Mouse (Mus musculus): Measurements from ENCODE around the gene C1qtnf6.

C1qtnf6 gene

GRCm38 (mm10) chr15:78530671-78531450 is at the start of gene C1qtnf6:
C1qtnf6 (minus strand) TSS chr15:78531416.
- no peak for DNase-seq (ENCODE audit: low read depth, low spot score)

GRCm38 (mm10) chr15:78576284-78576810 is 45.1 kb upstream of the C1qtnf6 start:
- DNase-seq (ENCODE audit: low read depth, low spot score): peak; percentile 82

GRCm38 (mm10) chr15:78572658-78573397 is 41.6 kb upstream of the C1qtnf6 start, which contains the start of gene Rac2:
Rac2 (minus strand) TSS chr15:78572783.
- no peak for DNase-seq (ENCODE audit: low read depth, low spot score)

GRCm38 (mm10) chr15:78572270-78572600 is 41.0 kb upstream of the C1qtnf6 start:
- no peak for DNase-seq (ENCODE audit: low read depth, low spot score)

DNA sequence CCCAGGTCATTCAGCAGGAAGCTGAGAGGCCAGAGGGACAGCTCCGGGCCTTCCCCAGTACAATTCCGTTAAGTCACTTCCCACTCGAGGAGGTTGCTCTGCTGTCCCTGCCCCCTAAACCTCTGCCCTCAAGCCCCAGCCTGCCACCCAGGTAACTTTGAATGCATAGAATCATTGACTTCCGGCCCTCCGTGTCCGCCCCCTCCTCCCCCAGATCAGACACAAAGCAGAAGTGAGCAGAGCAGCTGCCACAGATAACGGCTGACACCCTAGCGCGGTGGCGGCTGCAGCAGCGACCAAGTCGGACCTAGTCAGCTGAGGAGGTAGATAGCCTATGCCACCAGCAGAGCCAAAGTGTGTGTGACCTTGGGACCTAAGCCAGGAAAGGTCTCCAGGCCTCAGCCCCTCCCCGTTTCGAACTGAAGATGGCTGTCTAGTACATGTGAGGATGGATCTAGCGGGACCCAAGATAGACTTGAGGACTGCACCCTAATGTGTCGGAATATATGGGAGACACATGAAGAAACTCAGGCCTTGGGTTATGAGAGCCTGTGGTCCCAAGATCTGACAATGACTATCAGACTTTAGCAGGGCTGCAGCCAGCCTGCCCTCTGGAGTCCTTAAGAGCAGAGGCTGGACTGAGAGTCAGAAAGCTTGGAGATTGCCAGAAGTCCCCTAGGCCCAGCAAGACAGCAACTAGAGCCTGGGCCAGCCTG is 40.5 kb upstream of the C1qtnf6 start:
- peak; percentile 58 for DNase-seq (ENCODE audit: low read depth, low spot score)

DNA sequence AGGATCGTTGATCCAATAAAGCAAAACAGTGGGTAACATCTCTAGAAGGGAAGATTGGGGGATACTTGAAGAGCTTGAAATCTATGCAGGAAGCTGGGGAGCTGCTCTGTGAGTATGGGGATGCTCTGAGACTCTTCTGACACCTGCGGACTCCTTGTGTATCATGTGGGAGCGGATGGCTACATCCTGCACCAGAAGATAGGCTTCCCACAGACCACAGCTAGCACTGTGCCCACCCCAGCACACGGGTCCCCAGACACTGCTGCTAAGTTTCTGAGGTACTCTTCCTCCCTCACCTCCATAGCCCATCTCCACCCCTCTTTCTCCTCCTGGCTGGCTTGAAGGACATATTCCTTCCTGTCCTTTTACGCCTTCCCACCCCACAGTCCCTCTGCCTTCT is 39.0 kb upstream of the C1qtnf6 start:
- DNase-seq (ENCODE audit: low read depth, low spot score): no peak

DNA sequence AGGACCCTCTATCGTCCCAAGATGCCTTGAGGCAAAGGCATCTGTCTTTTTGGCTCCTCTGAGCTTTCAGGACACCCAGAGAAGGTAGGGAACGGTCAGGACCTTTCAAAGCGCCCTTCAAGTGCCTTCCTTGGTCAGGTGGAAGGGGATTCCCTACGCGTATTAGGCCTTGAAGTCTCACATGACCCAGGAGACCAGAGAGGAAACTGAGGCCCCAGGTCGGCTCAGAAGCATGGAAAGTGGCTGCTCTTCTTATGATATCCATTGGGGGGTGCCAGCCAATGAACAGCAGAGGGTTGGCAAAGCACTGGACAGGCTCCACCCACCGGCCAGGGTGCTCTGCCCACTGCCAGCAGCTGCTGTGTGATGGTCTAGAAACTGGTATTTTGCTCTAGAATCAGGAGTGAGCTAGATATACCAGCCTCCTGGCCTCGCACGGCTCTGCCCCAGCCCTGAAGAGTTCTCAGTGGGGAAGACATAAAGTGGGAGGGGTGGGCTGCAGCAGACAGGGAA is 36.4 kb upstream of the C1qtnf6 start:
- no peak for DNase-seq (ENCODE audit: low read depth, low spot score)

GRCm38 (mm10) chr15:78564764-78565435 is 33.7 kb upstream of the C1qtnf6 start:
- no peak for DNase-seq (ENCODE audit: low read depth, low spot score)

DNA sequence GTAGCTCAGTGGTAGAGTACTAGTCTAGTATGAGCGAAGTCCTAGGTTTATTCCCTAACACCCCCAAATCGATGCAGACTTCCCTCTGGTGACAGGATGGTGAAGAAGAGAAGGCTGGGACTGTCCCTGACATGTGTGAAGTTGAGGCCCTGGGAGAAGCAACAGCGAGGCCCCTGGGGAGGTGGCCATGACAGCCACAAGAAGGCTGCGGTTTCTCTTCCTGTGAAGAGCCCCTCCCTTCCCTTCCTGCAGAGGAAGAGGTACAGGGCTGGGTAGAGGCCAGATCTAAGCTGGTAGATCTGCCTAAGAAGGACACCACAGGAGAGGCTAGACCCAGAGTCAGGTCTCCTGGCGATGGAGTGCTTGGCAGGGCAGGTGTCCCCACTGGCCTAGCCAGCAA is 32.7 kb upstream of the C1qtnf6 start:
- DNase-seq (ENCODE audit: low read depth, low spot score): no peak

GRCm38 (mm10) chr15:78563344-78563743 is 32.1 kb upstream of the C1qtnf6 start:
- DNase-seq (ENCODE audit: low read depth, low spot score): no peak

- DNase-seq (ENCODE audit: low read depth, low spot score): no peak
Measured at GRCm38 (mm10) chr15:78559141-78559979, 28.1 kb upstream of the C1qtnf6 start.

DNA sequence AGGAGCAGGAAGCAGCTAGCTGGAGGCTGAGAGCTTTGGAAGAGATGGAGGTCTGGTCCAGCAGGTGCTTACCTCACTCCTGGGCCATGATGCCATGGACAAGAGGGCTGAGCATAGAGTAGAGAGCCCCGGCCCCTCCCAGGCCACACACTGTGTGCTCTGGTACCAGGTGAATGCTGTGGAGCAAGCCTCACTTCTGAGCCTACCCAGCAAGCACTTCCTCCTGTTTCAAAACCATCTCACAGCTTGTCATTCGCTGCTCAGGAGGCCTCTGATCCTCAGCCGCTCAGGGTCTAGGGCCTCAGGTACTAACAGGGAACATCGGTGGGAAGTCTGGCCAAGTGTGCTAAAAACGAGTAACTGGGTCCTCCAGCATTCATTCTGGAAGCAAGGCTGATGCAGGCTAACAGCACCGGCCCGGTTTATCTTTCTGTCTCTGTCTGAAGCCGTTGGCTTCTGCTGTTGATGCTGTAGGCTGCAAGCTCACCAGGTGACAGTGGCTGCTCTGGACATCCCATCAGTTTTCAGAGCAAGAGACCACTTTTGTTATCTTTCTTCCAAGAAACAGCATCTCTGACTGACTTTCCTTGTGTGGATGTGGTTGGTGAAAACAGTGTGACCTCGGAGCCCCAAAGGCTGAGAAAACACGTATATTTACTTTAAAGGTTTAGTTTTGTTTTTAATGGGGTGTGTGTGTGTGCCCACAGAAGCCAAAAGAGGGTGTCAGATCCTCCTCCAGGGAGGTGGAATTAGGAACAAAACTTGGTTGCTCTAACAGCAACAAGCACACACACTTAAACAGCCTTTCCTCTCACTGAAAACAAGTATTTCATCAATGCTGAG is 26.7 kb upstream of the C1qtnf6 start:
- DNase-seq (ENCODE audit: low read depth, low spot score): no peak

DNA sequence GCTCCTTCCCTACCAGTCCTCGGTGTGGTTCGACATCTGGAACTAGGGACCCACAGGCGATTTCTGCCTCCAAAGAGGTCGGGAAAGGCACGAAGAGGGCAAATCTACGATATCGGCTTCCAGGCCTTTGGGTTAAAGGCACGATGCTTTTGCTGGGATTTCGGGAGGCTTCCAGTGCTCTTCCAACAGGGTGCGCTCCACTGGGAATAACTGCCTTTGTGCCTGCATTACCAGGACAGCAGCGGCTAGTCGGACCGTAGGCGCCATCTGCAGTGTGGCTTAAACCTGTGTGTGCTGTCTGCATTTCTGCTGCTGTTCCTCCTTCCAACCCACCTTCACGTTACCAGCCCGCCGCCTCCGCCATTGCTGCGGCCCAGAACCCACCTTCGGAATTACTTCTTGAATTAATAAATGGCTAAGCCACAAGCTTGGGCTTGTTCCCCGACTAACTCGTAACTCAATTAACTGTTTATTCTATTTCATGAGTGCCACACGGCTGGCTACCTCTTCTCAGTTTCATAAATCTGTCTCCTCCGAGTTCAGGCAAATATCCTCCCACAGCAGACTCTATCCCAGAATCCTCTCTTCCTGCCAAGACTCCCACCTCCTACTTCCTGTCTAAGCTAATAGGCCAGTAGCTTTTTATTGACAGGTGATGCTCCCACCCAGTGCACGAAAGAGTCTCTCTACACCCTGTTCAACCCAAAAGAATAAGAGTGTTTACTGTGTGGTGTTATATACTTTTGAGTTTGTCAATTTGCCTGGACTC is 23.5 kb upstream of the C1qtnf6 start:
- peak; percentile 71 for DNase-seq (ENCODE audit: low read depth, low spot score)

DNA sequence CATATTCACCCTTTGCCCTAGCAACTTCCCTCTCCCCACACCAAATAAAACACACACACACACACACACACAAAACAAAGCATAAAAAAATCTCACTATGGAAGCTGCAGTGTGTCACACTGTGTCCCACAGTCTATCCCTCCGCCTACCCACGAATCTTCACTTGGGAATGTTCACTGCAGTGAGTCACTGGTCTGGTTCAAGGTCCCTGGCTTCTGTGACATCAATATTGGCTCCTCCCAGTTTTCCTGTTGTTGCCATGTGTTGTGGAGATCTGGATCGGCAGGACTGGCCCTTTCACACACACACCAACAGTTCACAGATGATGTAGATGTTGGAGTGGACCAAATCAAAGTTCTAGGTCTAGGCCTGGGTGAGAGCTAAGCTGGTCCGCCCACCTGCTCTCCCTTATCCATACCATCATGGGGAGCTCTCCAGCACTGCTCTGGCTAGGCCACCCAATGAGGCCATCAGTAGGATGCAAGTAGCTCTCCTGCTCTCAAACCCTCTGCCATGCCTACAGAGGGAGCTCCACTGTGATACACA is 18.0 kb upstream of the C1qtnf6 start:
- peak; percentile 40 for DNase-seq (ENCODE audit: low read depth, low spot score)

DNA sequence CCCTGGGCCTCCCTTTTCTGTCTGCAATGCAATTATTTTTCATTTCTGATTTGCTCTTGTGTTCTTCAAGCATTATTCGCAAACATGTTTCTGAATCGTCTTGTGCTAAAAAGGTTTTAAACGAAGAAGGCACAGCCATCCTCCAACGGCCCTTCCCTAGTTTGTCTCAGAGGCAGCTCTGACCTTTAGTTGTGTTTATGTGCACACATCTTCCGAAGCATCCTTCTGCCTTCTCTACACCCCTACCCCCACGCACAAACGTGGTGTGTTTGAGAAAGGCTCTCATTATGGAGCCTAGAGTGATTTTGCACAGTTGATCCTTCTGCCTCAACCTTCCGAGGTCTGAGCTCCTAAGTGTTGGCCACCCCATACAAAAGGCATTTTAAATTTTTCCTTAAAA is 17.5 kb upstream of the C1qtnf6 start:
- DNase-seq (ENCODE audit: low read depth, low spot score): no peak

DNA sequence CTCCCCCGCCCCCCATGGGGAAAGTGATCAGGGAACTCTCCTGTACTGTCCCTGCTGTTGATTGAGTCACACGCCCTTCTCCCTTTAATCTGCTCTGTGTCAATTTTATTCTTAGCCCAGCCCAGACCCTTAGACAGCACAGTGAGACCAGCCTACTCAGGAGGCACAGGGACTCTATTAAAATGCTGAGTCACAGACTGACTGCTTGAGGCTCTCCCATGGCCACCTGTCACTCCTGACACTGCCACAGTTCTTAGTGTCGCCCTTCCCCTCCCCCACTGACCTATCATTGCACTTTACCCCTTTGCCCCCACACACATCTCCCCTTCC is 17.1 kb upstream of the C1qtnf6 start:
- DNase-seq (ENCODE audit: low read depth, low spot score): no peak

- peak; percentile 83 for DNase-seq (ENCODE audit: low read depth, low spot score)
Measured at GRCm38 (mm10) chr15:78547415-78548335, 16.5 kb upstream of the C1qtnf6 start.

- DNase-seq (ENCODE audit: low read depth, low spot score): no peak
Measured at GRCm38 (mm10) chr15:78546060-78546459, 14.8 kb upstream of the C1qtnf6 start.
